Mouse (Mus musculus): ENCODE results near the gene C3ar1. TPM values are rescaled to one million over a fixed set of nuclear protein-coding genes. Genes with fewer than 3 reads are reported as not detected.

The C3ar1 gene
- 1 to 10 TPM; 1.3 to 1.6 TPM for total RNA-seq (2021)
- long read RNA-seq, experiment 1, full-length matches to known transcripts: 6 of 6 reads
- long read RNA-seq, experiment 1, partial matches to known transcripts: 0 of 6 reads
- long read RNA-seq, experiment 1, other reads (novel, unspliced or antisense): 0 of 6 reads
- long read RNA-seq, experiment 2, full-length matches to known transcripts: 1 of 1 reads
- long read RNA-seq, experiment 2, partial matches to known transcripts: 0 of 1 reads
- long read RNA-seq, experiment 2, other reads (novel, unspliced or antisense): 0 of 1 reads

- DNase-seq: peak in 1 of 2 experiments; percentile 58
These were observed at the start of gene C3ar1 for GRCm38 (mm10) chr6:122855955-122856354. TSS of gene C3ar1 (minus strand) at chr6:122856161.

- DNase-seq: peak; percentile 50 to 82
These were observed 36.6 kb upstream of the C3ar1 start for GRCm38 (mm10) chr6:122892442-122893049.

- no peak for DNase-seq
These were observed 33.6 kb upstream of the C3ar1 start for GRCm38 (mm10) chr6:122889599-122889998.

GRCm38 (mm10) chr6:122883603-122884002 is 27.6 kb upstream of the C3ar1 start:
- no peak for DNase-seq

GRCm38 (mm10) chr6:122881287-122881686 is 25.3 kb upstream of the C3ar1 start:
- no peak for DNase-seq

- no peak for DNase-seq
These were observed 24.0 kb upstream of the C3ar1 start for GRCm38 (mm10) chr6:122879781-122880505.

GRCm38 (mm10) chr6:122879141-122879735 is 23.3 kb upstream of the C3ar1 start:
- DNase-seq: no peak

GRCm38 (mm10) chr6:122874720-122875389 is 18.9 kb upstream of the C3ar1 start:
- DNase-seq: no peak

- DNase-seq: peak; percentile 97 to 99
These were observed 18.1 kb upstream of the C3ar1 start, which contains the start of gene Necap1 for GRCm38 (mm10) chr6:122873871-122874719. TSS of gene Necap1 (plus strand) at chr6:122874474.

- DNase-seq: peak in 1 of 2 experiments; percentile 61
These were observed 16.8 kb upstream of the C3ar1 start for GRCm38 (mm10) chr6:122872800-122873199.

GRCm38 (mm10) chr6:122869846-122870245 is 13.9 kb upstream of the C3ar1 start:
- DNase-seq: peak in 1 of 2 experiments; percentile 10

GRCm38 (mm10) chr6:122867914-122868313 is 12.0 kb upstream of the C3ar1 start:
- DNase-seq: peak in 1 of 2 experiments; percentile 21

- DNase-seq: peak in 1 of 2 experiments; percentile 51
These were observed 6.9 kb upstream of the C3ar1 start for GRCm38 (mm10) chr6:122862871-122863270.

- no peak for DNase-seq
These were observed 6.5 kb upstream of the C3ar1 start for GRCm38 (mm10) chr6:122862434-122862833.

GRCm38 (mm10) chr6:122854552-122854951 is 1.4 kb downstream of the C3ar1 start:
- peak in 1 of 2 experiments; percentile 43 for DNase-seq

- peak in 1 of 2 experiments; percentile 41 for DNase-seq
These were observed 3.3 kb downstream of the C3ar1 start for GRCm38 (mm10) chr6:122852696-122853095.

GRCm38 (mm10) chr6:122843759-122844158 is 12.2 kb downstream of the C3ar1 start:
- DNase-seq: no peak

- no peak for DNase-seq
These were observed 18.4 kb downstream of the C3ar1 start for GRCm38 (mm10) chr6:122837539-122837938.

GRCm38 (mm10) chr6:122836974-122837373 is 19.0 kb downstream of the C3ar1 start:
- no peak for DNase-seq

GRCm38 (mm10) chr6:122834365-122834764 is 21.6 kb downstream of the C3ar1 start:
- peak; percentile 41 to 69 for DNase-seq

- DNase-seq: no peak
These were observed 23.1 kb downstream of the C3ar1 start for GRCm38 (mm10) chr6:122832880-122833279.

Measured in heart, adult 18-20 months (tissue).